Mouse (Mus musculus) MEL (cell line): Measurements from ENCODE around the gene Rgs9. TPM values are rescaled to one million over a fixed set of nuclear protein-coding genes. Genes with fewer than 3 reads are reported as not detected.

ENCODE experiments used
- DNase-seq: peaks from one replicate; pipeline ENCODE4 v3.0.0; 2011; ENCODE audit warnings: low read depth, low spot score
- H3K27ac ChIP-seq: 2 replicates; pipeline ENCODE4 v1.5.1; 2012; ENCODE audit warnings: low read depth, mild to moderate bottlenecking, control low read depth, low read length, moderate library complexity; ENCODE audit not compliant: control insufficient read depth
- H3K27me3 ChIP-seq, 2 experiments: fragments of 150-350 bp in 1 of 2; sonication (generic) in 1 of 2; 2 replicates each; pipeline ENCODE4 v1.6.1; 2012; ENCODE audit warnings: low read length in 2 of 2, mild to moderate bottlenecking in 2 of 2, improper control_type of control experiment in 1 of 2, moderate library complexity in 1 of 2; ENCODE audit not compliant: insufficient read depth in 2 of 2, control insufficient read depth in 1 of 2
- H3K36me3 ChIP-seq, 2 experiments: 2 replicates each; pipeline ENCODE4 v1.6.1; 2012 to 2014; ENCODE audit warnings: low read length in 2 of 2, improper control_type of control experiment in 1 of 2, inconsistent platforms in 1 of 2, mild to moderate bottlenecking in 1 of 2; ENCODE audit not compliant: insufficient read depth in 2 of 2, control insufficient read depth in 1 of 2
- H3K4me1 ChIP-seq, 2 experiments: fragments of 150-350 bp in 1 of 2; sonication (generic) in 1 of 2; 2 replicates each; pipeline ENCODE4 v1.6.1; 2012; ENCODE audit warnings: low read length in 2 of 2, improper control_type of control experiment in 1 of 2, mild to moderate bottlenecking in 1 of 2; ENCODE audit not compliant: insufficient read depth in 2 of 2, control insufficient read depth in 1 of 2
- H3K4me3 ChIP-seq, 2 experiments: fragments of 150-350 bp in 1 of 2; sonication (generic) in 1 of 2; 2 replicates each; pipeline ENCODE4 v1.5.1; 2012; ENCODE audit warnings: low read depth in 2 of 2, low read length in 2 of 2, mild to moderate bottlenecking in 2 of 2, moderate library complexity in 2 of 2, control low read depth in 1 of 2, improper control_type of control experiment in 1 of 2; ENCODE audit not compliant: control insufficient read depth in 1 of 2, insufficient read depth in 1 of 2
- H3K79me2 ChIP-seq: 2 replicates; pipeline ENCODE4 v1.6.1; 2012; ENCODE audit warnings: mild to moderate bottlenecking, low read length, moderate library complexity; ENCODE audit not compliant: control insufficient read depth, poor library complexity, insufficient read depth
- H3K9ac ChIP-seq: 2 replicates; pipeline ENCODE4 v1.6.1; 2012; ENCODE audit warnings: low read depth, mild to moderate bottlenecking, control low read depth, low read length, moderate library complexity; ENCODE audit not compliant: control insufficient read depth, poor library complexity, severe bottlenecking
- H3K9me3 ChIP-seq: fragments of 150-350 bp; sonication (generic); replicated peaks from 2 replicates; pipeline ENCODE4 v1.6.1; 2012; ENCODE audit warnings: mild to moderate bottlenecking, low read length, improper control_type of control experiment, moderate library complexity; ENCODE audit not compliant: insufficient read depth
- CHD2 ChIP-seq: IDR thresholded peaks from 2 replicates; pipeline ENCODE4 v1.6.1; 2011; ENCODE audit warnings: low read length, improper control_type of control experiment
- EP300 ChIP-seq, 2 experiments: IDR thresholded peaks; 2 replicates each; pipeline ENCODE4 v1.6.1; 2011; ENCODE audit warnings: improper control_type of control experiment in 2 of 2, low read length in 2 of 2, low read depth in 1 of 2, mild to moderate bottlenecking in 1 of 2
- GABPA ChIP-seq: IDR thresholded peaks from 2 replicates; pipeline ENCODE4 v1.6.1; 2012; ENCODE audit warnings: low read depth, mild to moderate bottlenecking, inconsistent platforms, low read length, improper control_type of control experiment, moderate library complexity
- HCFC1 ChIP-seq: IDR thresholded peaks from 2 replicates; pipeline ENCODE4 v1.6.1; 2012; ENCODE audit warnings: low read depth, mild to moderate bottlenecking, inconsistent platforms, low read length, improper control_type of control experiment, moderate library complexity
- KAT2A ChIP-seq: conservative IDR thresholded peaks from 2 replicates; pipeline ENCODE4 v1.6.1; 2012; ENCODE audit warnings: low read depth, low read length, improper control_type of control experiment, inconsistent platforms
- MAZ ChIP-seq: IDR thresholded peaks from 2 replicates; pipeline ENCODE4 v1.6.1; 2012; ENCODE audit warnings: low read depth, mild to moderate bottlenecking, inconsistent platforms, low read length, improper control_type of control experiment
- MYB ChIP-seq: IDR thresholded peaks from 2 replicates; pipeline ENCODE4 v1.6.1; 2011; ENCODE audit warnings: mild to moderate bottlenecking, low read depth, low read length, improper control_type of control experiment
- NRF1 ChIP-seq: IDR thresholded peaks from 2 replicates; pipeline ENCODE4 v1.6.1; 2014; ENCODE audit warnings: low read depth, mild to moderate bottlenecking, inconsistent platforms, low read length, improper control_type of control experiment, moderate library complexity; ENCODE audit not compliant: poor library complexity, insufficient read depth, severe bottlenecking
- POLR2A ChIP-seq, 2 experiments: IDR thresholded peaks; 2 replicates each; pipeline ENCODE4 v1.6.1; 2011 to 2012; ENCODE audit warnings: low read length in 2 of 2, mild to moderate bottlenecking in 2 of 2, control low read depth in 1 of 2, improper control_type of control experiment in 1 of 2, low read depth in 1 of 2, moderate library complexity in 1 of 2; ENCODE audit not compliant: control insufficient read depth in 1 of 2, insufficient read depth in 1 of 2, poor library complexity in 1 of 2
- POLR2AphosphoS2 ChIP-seq: IDR thresholded peaks from 2 replicates; pipeline ENCODE4 v1.6.1; 2011; ENCODE audit warnings: low read length, improper control_type of control experiment
- RAD21 ChIP-seq: IDR thresholded peaks from 2 replicates; pipeline ENCODE4 v1.6.1; 2011; ENCODE audit warnings: mild to moderate bottlenecking, low read depth, low read length, improper control_type of control experiment
- RCOR1 ChIP-seq: IDR thresholded peaks from 2 replicates; pipeline ENCODE4 v1.6.1; 2012; ENCODE audit warnings: low read depth, mild to moderate bottlenecking, inconsistent platforms, low read length, improper control_type of control experiment
- SIN3A ChIP-seq: IDR thresholded peaks from 2 replicates; pipeline ENCODE4 v1.6.1; 2012; ENCODE audit warnings: low read length, improper control_type of control experiment, inconsistent platforms
- TBP ChIP-seq: IDR thresholded peaks from 2 replicates; pipeline ENCODE4 v1.8.0; 2011; ENCODE audit warnings: low read depth, low read length, improper control_type of control experiment
- TCF12 ChIP-seq: IDR thresholded peaks from 2 replicates; pipeline ENCODE4 v1.6.1; 2014; ENCODE audit warnings: low read depth, mild to moderate bottlenecking, inconsistent platforms, low read length, improper control_type of control experiment, moderate library complexity
- USF1 ChIP-seq: IDR thresholded peaks from 2 replicates; pipeline ENCODE4 v1.6.1; 2014; ENCODE audit warnings: low read depth, mild to moderate bottlenecking, inconsistent platforms, low read length, improper control_type of control experiment, moderate library complexity
- ZC3H11A ChIP-seq: IDR thresholded peaks from 2 replicates; pipeline ENCODE4 v1.6.1; 2012; ENCODE audit warnings: low read depth, mild to moderate bottlenecking, inconsistent platforms, low read length, improper control_type of control experiment
- ZNF384 ChIP-seq: IDR thresholded peaks from 2 replicates; pipeline ENCODE4 v1.6.1; 2012; ENCODE audit warnings: low read depth, mild to moderate bottlenecking, inconsistent platforms, low read length, improper control_type of control experiment
- polyA plus RNA-seq, 2 experiments: library from polyadenylated mRNA; stranded (reverse) in 1 of 2; unstranded in 1 of 2; fragments of >175 nt in 1 of 2; fragments of >200 nt in 1 of 2; gene quantifications; 2 replicates each; pipeline versions ENCODE4 v1.2.1 to v1.2.4; 2012; ENCODE audit warnings: low replicate concordance in 2 of 2, low read depth in 1 of 2; ENCODE audit not compliant: insufficient read length in 2 of 2, insufficient read depth in 1 of 2, missing spikeins in 1 of 2
- total RNA-seq: library from RNA; depleted of rRNA; stranded (reverse); fragments of 300-350 nt; gene quantifications from 2 replicates; pipeline ENCODE4 v1.2.3, GENCODE M21; 2012

Rgs9 gene
- total and polyA plus RNA-seq, 3 experiments: not detected

- Histone ChIP-seq H3K79me2 (no peaks in the 10 kb centered on the region), H3K27ac (no peak overlapping the region), H3K9ac (no peak overlapping the region)
- no peak for TF ChIP-seq MYB
- TF ChIP-seq EP300 (IDR thresholded peaks at IDR 0.05; ENCODE audit: low read depth in 1 of 2, low read length in 2 of 2): no peak
- TF ChIP-seq USF1: no peak
- no peak for TF ChIP-seq CHD2
- no peak for TF ChIP-seq POLR2A (IDR thresholded peaks at IDR 0.05; ENCODE audit: control insufficient read depth in 1 of 2, insufficient read depth in 1 of 2, low read depth in 1 of 2, low read length in 2 of 2, poor library complexity in 1 of 2)
- TF ChIP-seq GABPA: no peak
- no peak for TF ChIP-seq KAT2A
- no peak for TF ChIP-seq ZC3H11A
- no peak for TF ChIP-seq SIN3A
- TF ChIP-seq RCOR1: no peak
- no peak for TF ChIP-seq NRF1
- TF ChIP-seq, all 39 proteins: peak for 0
- no peaks in the 10 kb centered on the region for H3K36me3 ChIP-seq
- no peaks in the 10 kb centered on the region for H3K9me3 ChIP-seq
- H3K4me1 ChIP-seq: no peaks in the 10 kb centered on the region
- no peaks in the 10 kb centered on the region for H3K27me3 ChIP-seq
- H3K4me3 ChIP-seq: no peak overlapping the region
- DNase-seq: no peak
Measured at GRCm38 (mm10) chr11:109210341-109210740, 87.6 kb downstream of the Rgs9 start.

DNA sequence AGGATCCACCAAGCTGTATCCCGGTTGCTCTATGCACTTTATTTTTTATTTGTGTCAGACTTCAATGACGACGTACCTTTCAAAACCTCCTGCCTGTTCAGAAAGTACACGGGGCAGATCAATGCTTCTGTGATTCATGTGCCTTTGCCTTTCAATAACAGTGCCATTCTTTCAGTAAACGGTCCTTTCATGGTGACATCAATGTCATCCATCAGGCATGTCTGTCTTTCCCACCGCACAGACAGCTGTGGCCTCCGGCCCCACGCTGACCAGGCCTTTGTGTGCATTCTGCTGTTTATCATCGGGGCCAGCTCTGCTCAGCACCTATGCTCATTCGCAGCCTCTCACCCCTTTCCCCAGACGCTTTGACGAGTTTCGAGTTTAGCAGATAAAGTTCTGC, 91.2 kb downstream of the Rgs9 start:
- H3K27me3 ChIP-seq: no peaks in the 10 kb centered on the region
- TF ChIP-seq RAD21 (no peak), TBP (no peak), TCF12 (no peak), HCFC1 (no peak), POLR2AphosphoS2 (no peak), ZNF384 (no peak), MAZ (no peak)
- TF ChIP-seq, all 39 proteins: peak for 0

More for the DNA sequence above, 91.2 kb downstream of the Rgs9 start:
- no peak for DNase-seq
- no peaks in the 10 kb centered on the region for H3K79me2 ChIP-seq
- H3K36me3 ChIP-seq: no peaks in the 10 kb centered on the region
- no peak overlapping the region for H3K4me3 ChIP-seq
- no peak overlapping the region for H3K27ac ChIP-seq
- H3K9ac ChIP-seq: no peak overlapping the region
- no peaks in the 10 kb centered on the region for H3K4me1 ChIP-seq
- no peaks in the 10 kb centered on the region for H3K9me3 ChIP-seq
